Mouse (Mus musculus): Measurements from ENCODE around the gene Arfip1.

Arfip1 gene

GRCm38 (mm10) chr3:84484891-84485290 is 97.5 kb downstream of the Arfip1 start:
- no peak for DNase-seq (ENCODE audit: low spot score)

- no peak for DNase-seq (ENCODE audit: low spot score)
These were observed 98.1 kb downstream of the Arfip1 start for GRCm38 (mm10) chr3:84484333-84484732.

- no peak for DNase-seq (ENCODE audit: low spot score)
These were observed 100.3 kb downstream of the Arfip1 start for GRCm38 (mm10) chr3:84482121-84482520.

GRCm38 (mm10) chr3:84481104-84481503 is 101.3 kb downstream of the Arfip1 start:
- no peak for DNase-seq (ENCODE audit: low spot score)

DNA sequence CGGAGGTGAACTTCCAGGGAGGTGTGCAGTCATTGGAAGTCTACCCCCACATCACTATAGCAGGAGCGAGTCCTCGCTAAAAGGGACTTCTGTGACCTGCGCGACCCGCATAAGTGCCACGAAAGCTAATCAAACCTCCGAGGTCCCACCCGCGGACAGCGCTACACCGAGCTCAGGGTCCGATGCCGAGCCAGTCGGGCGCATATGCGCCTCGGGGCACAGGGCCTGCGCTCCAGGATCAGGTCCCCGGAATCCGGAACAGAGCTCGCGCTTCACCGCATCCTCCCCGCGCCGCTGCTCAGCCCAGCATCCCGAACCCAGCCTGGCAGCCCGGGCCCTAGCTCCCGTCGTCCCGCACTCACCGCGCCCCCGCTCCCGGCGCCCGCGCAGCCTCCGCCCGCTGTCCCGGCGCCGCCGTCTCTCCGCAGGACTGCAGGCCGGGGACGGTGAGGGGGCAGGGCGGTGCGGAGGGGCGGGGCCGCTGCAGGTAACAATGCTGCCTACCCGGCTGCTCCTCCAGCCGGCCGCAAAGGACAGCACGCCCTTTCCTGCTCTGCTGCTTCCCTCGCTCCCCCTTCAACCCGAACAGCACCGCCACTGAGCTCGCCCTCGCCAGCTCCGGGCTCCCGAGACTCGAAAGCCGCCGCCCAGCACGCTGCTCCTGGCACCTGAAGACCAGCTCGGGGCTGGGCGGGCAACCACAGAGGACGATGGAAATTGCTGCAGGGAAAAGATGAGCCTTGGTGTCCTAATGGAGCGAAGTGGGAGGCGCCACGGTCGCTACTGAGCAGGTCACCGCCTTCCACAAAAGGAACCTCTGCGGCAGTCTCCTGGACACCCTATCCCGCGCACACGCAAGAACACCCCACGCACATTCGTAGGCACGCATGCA is 102.2 kb downstream of the Arfip1 start, which contains the start of gene Fhdc1:
TSS of gene Fhdc1 (minus strand) at position 424 of the 892 bp plus-strand sequence.
- no peak for DNase-seq (ENCODE audit: low spot score)

- no peak for DNase-seq (ENCODE audit: low spot score)
These were observed 103.0 kb downstream of the Arfip1 start for GRCm38 (mm10) chr3:84479293-84480005.

GRCm38 (mm10) chr3:84478896-84479292 is 103.5 kb downstream of the Arfip1 start:
- DNase-seq (ENCODE audit: low spot score): no peak

DNA sequence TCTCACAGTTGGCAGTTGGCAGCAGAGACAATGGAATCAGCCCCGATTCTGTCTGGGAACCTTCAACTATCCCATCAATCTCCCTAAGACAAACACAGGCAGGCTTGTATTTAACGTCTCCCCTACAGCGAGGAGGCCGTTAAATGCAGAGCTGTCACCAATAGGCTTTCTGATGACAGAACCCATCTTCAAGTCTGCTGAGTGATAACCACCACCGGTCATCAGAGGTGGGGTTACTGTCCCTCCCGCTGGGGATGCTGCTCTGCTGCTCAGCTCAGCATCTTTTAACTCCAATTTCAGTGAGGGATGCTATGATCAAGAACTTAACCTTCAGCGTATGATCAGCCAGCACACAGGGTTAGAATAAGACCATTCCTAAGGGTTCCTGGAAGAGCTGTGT is 104.2 kb downstream of the Arfip1 start:
- DNase-seq (ENCODE audit: low spot score): no peak

GRCm38 (mm10) chr3:84477498-84477897 is 104.9 kb downstream of the Arfip1 start:
- no peak for DNase-seq (ENCODE audit: low spot score)

- no peak for DNase-seq (ENCODE audit: low spot score)
These were observed 107.2 kb downstream of the Arfip1 start for GRCm38 (mm10) chr3:84474981-84475775.

GRCm38 (mm10) chr3:84474398-84474797 is 108.0 kb downstream of the Arfip1 start:
- no peak for DNase-seq (ENCODE audit: low spot score)

DNA sequence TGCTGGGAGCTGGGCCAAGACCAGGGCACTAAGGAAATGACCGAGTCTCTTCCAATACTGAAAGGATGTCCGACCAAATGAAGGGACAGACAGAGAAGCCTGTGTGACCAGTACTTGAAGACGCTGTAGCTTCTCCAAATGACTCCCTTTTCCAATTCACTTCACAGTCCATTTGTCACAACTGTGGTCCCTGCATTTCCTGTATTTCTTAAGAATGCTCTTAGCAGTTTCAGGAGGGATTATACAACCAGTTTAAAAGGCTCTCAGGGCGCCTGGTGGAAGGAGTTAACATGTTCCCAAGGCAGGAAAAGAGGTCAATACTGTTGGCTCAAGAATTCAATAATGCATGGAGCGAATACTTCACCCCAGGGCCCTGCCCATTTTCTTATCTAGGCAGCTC is 109.5 kb downstream of the Arfip1 start:
- no peak for DNase-seq (ENCODE audit: low spot score)

GRCm38 (mm10) chr3:84472527-84472926 is 109.9 kb downstream of the Arfip1 start:
- no peak for DNase-seq (ENCODE audit: low spot score)

GRCm38 (mm10) chr3:84471146-84471545 is 111.3 kb downstream of the Arfip1 start:
- no peak for DNase-seq (ENCODE audit: low spot score)

GRCm38 (mm10) chr3:84468111-84468453 is 114.3 kb downstream of the Arfip1 start:
- no peak for DNase-seq (ENCODE audit: low spot score)

DNA sequence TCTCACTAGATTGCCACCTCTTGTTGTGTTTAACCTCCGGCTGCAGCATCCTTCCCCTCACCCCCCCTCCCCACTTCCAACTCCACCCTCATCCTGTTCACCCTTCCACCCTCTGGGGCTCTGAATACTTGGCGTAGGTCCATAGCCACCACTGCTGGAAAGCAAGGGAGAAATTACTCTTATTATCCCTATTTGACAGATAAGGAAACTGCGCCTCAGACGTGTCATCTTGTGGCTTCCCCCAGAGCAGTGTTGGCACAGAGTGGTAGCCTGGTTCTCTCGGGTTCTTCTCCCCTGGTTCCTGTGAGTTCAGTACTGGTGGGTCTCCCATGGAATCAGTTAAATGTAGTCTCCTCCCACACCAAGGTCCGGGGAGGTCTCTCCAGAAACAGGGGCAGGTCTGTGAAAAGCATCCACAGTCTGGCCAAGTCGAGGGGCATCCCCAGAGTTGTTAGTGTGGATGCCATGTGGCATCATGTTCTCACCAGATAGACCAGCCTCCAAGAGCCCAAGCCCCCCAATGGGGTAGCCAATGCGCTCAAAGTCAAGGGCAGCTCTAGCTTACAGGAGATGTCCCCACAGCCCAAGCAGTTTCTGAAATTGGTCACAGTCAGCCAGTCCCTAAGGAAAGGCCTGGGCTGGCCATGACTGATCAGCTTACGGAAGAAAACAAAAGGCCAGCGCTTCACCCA is 114.9 kb downstream of the Arfip1 start:
- no peak for DNase-seq (ENCODE audit: low spot score)

- DNase-seq (ENCODE audit: low spot score): no peak
These were observed 116.5 kb downstream of the Arfip1 start for GRCm38 (mm10) chr3:84465822-84466500.

- DNase-seq (ENCODE audit: low spot score): no peak
These were observed 120.7 kb downstream of the Arfip1 start for GRCm38 (mm10) chr3:84461687-84462086.

GRCm38 (mm10) chr3:84460952-84461351 is 121.5 kb downstream of the Arfip1 start:
- no peak for DNase-seq (ENCODE audit: low spot score)

DNA sequence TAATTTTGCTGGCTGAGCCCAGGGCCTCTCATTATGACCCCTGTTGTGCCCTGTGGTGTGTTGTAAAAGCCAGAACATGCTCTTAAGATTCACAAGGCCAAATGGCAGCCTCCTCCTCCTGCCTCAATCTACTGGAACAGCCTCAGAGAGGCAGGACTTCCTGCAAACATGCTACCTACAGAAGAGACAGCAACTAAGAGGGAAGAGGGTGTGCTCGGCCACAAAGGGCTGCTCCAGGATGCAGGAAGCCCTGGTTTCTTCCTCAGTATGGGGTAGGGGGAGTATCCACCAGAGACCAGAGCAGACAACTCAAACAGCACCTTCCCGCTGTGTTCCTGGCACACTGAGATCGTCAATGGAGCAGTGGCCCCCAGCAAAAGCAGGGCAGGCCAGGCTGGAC is 121.9 kb downstream of the Arfip1 start:
- no peak for DNase-seq (ENCODE audit: low spot score)

DNA sequence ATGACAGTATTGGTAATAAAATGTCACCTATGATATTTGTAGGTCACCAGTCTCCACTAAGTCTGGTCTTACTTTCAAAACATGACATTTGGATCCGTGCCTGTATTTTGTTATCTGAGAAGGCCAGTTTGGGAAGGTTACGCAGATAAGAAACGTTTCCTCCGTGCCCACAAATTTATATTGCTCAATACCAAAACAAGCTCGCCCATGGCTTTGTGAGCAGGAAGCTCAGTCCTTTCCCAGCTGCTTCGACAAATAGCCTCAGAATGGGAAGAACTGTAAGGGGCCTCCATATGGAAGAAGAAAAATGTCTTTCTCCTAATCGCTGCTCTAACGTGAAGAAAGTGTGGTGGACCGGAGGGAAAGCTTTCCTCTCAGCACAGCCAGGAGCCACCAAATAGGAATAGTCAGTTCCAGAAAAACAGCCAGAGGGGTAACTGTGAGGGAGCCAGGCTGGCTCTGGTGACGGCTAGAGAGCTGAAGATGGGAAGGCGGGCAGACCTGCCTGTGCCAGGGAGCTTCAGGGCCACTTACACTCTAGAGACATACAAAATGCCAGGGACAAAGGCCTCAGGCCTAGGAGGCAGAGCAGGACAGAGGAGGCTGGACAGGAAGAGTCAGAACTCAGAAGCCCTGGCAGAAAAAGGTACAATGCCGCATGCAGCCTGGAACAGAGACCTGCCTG is 126.5 kb downstream of the Arfip1 start:
- DNase-seq (ENCODE audit: low spot score): no peak

All from layer of hippocampus, adult 9-10 months (tissue).